Mouse (Mus musculus) cerebellum, adult 2 months (tissue): ENCODE measurements around the gene Rhox4c. TPM values are rescaled to one million over a fixed set of nuclear protein-coding genes. Genes with fewer than 3 reads are reported as not detected.
"Not testable (repeated sequence)": the region's sequence is repeated elsewhere in the genome, so short reads cannot be mapped to it uniquely, and the experiment has no call there.

Experiments
- DNase-seq, 2 experiments: peaks; one replicate each; pipeline ENCODE4 v3.0.0; 2021
- H3K27ac ChIP-seq: fragments of 200-500 bp; 2 replicates; pipeline ENCODE4 v1.5.1; 2012; ENCODE audit warnings: low read length, control low read depth, inconsistent platforms; ENCODE audit not compliant: insufficient read depth
- H3K27me3 ChIP-seq: fragments of 200-500 bp; 2 replicates; pipeline ENCODE4 v1.6.1; 2012; ENCODE audit warnings: inconsistent platforms, mild to moderate bottlenecking, low read length, moderate library complexity; ENCODE audit not compliant: control insufficient read depth, insufficient read depth
- H3K4me1 ChIP-seq: fragments of 200-500 bp; 2 replicates; pipeline ENCODE4 v1.6.1; 2011; ENCODE audit warnings: low read length; ENCODE audit not compliant: control insufficient read depth, insufficient read depth
- H3K4me3 ChIP-seq: fragments of 200-500 bp; replicated peaks from 2 replicates; pipeline ENCODE3; 2011; ENCODE audit warnings: mild to moderate bottlenecking, low read depth, low read length, control low read depth; ENCODE audit not compliant: insufficient read depth
- WGBS: fragments of 180-500 bp; shearing (Covaris S2); methylation state at CpG from one replicate; pipeline ENCODE4 v1.1.7; 2018; 5-methylcytosine and 5-hydroxymethylcytosine counted together
- polyA plus RNA-seq: library from polyadenylated mRNA; depleted of rRNA; stranded (reverse); fragments of >200 nt; gene quantifications from 2 replicates; pipeline ENCODE4 v1.2.3, GENCODE M21; 2012; rRNA removed

Rhox4c gene
- polyA plus RNA-seq = not detected in 2 replicates

DNA sequence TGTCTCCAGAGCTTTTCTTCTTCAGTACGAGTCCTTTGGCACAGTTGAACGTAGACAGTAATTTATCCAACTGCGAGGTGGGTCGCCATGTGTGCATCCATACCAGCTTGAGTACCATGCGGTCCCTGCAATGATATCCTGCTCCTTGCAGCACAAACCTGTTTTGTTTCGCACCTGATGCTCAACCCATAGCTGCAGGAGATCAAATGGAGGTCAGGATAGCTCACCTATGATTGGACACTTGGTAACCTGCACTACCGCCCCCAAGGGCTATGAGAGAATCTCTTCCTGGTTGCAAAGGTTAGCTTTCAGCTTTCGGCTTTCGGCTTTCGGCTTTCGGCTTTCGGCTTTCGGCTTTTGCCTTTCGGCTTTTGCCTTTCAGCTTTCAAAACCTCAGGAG, at the start of gene Rhox4c:
TSS of gene Rhox4c (plus strand) at position 301 of the 400 bp plus-strand sequence.
- not testable (repeated sequence) for H3K4me3 ChIP-seq, H3K27me3 ChIP-seq, H3K4me1 ChIP-seq, DNase-seq, H3K27ac ChIP-seq
- 93% methylated on average over 14 of the region's 14 CpGs for WGBS

DNA sequence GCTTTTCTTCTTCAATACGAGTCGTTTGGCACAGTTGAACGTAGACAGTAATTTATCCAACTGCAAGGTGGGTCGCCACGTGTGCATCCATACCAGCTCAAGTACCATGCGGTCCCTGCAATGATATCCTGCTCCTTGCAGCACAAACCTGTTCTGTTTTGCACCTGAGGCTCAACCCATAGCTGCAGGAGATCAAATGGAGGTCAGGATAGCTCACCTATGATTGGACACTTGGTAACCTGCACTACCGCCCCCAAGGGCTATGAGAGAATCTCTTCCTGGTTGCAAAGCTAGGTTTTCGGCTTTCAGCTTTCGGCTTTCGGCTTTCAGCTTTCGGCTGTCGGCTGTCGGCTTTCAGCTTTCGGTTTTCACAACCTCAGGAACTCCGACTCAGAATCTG, 47.9 kb upstream of the Rhox4c start, which contains the start of gene Rhox4b:
TSS of gene Rhox4b (plus strand) at position 301 of the 400 bp plus-strand sequence.
- not testable (repeated sequence) for H3K4me3 ChIP-seq, H3K27ac ChIP-seq, H3K4me1 ChIP-seq, H3K27me3 ChIP-seq, DNase-seq
- WGBS = 91% methylated on average over 14 of the region's 15 CpGs

DNA sequence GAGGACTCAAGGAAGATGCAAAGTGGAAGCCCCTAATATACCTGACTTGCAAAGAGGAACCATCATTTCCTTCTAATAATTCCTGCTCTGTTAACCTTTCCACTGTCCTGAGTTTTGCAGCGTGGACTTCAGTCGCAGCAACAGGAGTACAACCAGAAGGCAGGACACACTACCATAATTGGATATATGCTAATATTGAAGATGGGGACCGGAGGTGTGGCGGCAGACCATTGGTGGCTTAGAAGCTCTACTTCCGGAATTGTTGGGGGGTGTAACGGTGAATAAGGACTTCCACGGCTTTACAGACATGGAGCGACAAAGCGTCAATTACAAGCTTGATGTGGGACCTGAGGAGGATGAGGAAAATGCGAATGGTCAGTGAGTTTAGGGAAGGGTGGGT, 26.8 kb upstream of the Rhox4c start, which contains the start of gene Rhox2c:
TSS of gene Rhox2c (plus strand) at position 301 of the 400 bp plus-strand sequence.
- not testable (repeated sequence) for H3K27me3 ChIP-seq, H3K4me3 ChIP-seq, DNase-seq, H3K27ac ChIP-seq, H3K4me1 ChIP-seq
- WGBS = 92% methylated on average over 8 of the region's 10 CpGs

DNA sequence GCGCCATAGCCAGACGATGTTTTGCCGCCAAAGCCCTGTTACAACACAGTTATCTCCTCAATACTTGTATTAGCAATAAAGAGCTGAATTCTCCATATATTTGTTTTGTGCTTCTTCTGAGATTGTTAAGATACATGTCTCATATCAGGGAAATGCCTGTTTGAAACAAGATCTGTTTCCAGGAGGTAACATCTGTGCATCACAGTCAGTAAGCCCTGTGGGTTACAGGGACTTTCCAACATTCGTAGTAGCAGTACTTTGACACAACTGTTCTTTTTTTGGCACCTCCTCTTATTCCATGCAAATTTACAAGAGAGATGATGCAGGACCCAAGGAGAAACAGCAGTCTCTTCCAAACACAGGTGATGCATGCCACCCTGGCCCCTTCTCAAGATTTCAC, 21.9 kb upstream of the Rhox4c start, which contains the start of gene Rhox3c:
TSS of gene Rhox3c (plus strand) at position 301 of the 400 bp plus-strand sequence.
- whole genome bisulfite sequencing = 92% methylated on average over 3 of the region's 4 CpGs
- H3K27me3 ChIP-seq, H3K4me1 ChIP-seq, H3K4me3 ChIP-seq, DNase-seq, H3K27ac ChIP-seq: not testable (repeated sequence)

- H3K27me3 ChIP-seq, DNase-seq, H3K4me3 ChIP-seq, H3K27ac ChIP-seq, H3K4me1 ChIP-seq: not testable (repeated sequence)
- 91% methylated on average over 17 of the region's 18 CpGs for WGBS
Observed at GRCm38 (mm10) chrX:37514059-37514458, 33.9 kb downstream of the Rhox4c start, which contains the start of gene Rhox4d. Rhox4d (plus strand) TSS chrX:37514359.

- DNase-seq, H3K4me3 ChIP-seq, H3K4me1 ChIP-seq, H3K27me3 ChIP-seq, H3K27ac ChIP-seq: not testable (repeated sequence)
- 88% methylated on average over 2 of the region's 8 CpGs for WGBS
Observed at GRCm38 (mm10) chrX:37530152-37530551, 50.0 kb downstream of the Rhox4c start, which contains the start of gene Rhox2e. Rhox2e (plus strand) TSS chrX:37530452.

Other genes with a start within 250 kb of the Rhox4c start
- not detected in 2 replicates for gene Rhox2a, start 235.4 kb upstream of the Rhox4c start, polyA plus RNA-seq
- not detected in 2 replicates for gene Rhox3a, start 230.4 kb upstream of the Rhox4c start, polyA plus RNA-seq
- gene Rhox4a, start 215.0 kb upstream of the Rhox4c start, polyA plus RNA-seq = not detected in 2 replicates
- gene Rhox3a2, start 100.3 kb upstream of the Rhox4c start, polyA plus RNA-seq = not detected in 2 replicates
- not detected in 2 replicates for gene Rhox4a2, start 89.5 kb upstream of the Rhox4c start, polyA plus RNA-seq
- not detected in 2 replicates for gene Rhox2b, start 68.3 kb upstream of the Rhox4c start, polyA plus RNA-seq
- not detected in 2 replicates for gene Rhox4b, start 47.8 kb upstream of the Rhox4c start, polyA plus RNA-seq
- not detected in 2 replicates for gene Rhox2c, start 26.7 kb upstream of the Rhox4c start, polyA plus RNA-seq
- not detected in 2 replicates for gene Rhox3c, start 21.8 kb upstream of the Rhox4c start, polyA plus RNA-seq
- gene Rhox2d, start 13.1 kb downstream of the Rhox4c start, polyA plus RNA-seq = not detected in 2 replicates
- not detected in 2 replicates for gene Rhox4d, start 34.0 kb downstream of the Rhox4c start, polyA plus RNA-seq
- gene Rhox2e, start 50.1 kb downstream of the Rhox4c start, polyA plus RNA-seq = not detected in 2 replicates
- gene Rhox3e, start 61.7 kb downstream of the Rhox4c start, polyA plus RNA-seq = not detected in 2 replicates
- gene Rhox4e, start 77.1 kb downstream of the Rhox4c start, polyA plus RNA-seq = not detected in 2 replicates
- not detected in 2 replicates for gene Rhox2f, start 91.1 kb downstream of the Rhox4c start, polyA plus RNA-seq
- not detected in 2 replicates for gene Rhox3f, start 100.7 kb downstream of the Rhox4c start, polyA plus RNA-seq
- gene Rhox4f, start 127.4 kb downstream of the Rhox4c start, polyA plus RNA-seq = not detected in 2 replicates
- not detected in 2 replicates for gene Rhox3g, start 148.3 kb downstream of the Rhox4c start, polyA plus RNA-seq
- gene Rhox2g, start 163.1 kb downstream of the Rhox4c start, polyA plus RNA-seq = not detected in 2 replicates
- gene Rhox4g, start 171.0 kb downstream of the Rhox4c start, polyA plus RNA-seq = not detected in 2 replicates
- gene Rhox3h, start 188.4 kb downstream of the Rhox4c start, polyA plus RNA-seq = not detected in 2 replicates
- not detected in 2 replicates for gene Rhox2h, start 192.9 kb downstream of the Rhox4c start, polyA plus RNA-seq